Mouse (Mus musculus) E14TG2a.4 (cell line): ENCODE measurements around the gene Gm20403.

Experiments used
- CTCF ChIP-seq: conservative IDR thresholded peaks from 2 replicates; pipeline ENCODE4 v1.5.1; 2014; ENCODE audit warnings: low read length
- POU5F1 ChIP-seq: IDR thresholded peaks from 2 replicates; pipeline ENCODE4 v1.6.1; 2014; ENCODE audit warnings: low read length, borderline replicate concordance

GRCm38 (mm10) chr12:55015428-55015827 lies 29.1 kb upstream of the Gm20403 start:
- no peak for TF ChIP-seq CTCF
- TF ChIP-seq POU5F1: no peak
